Mouse (Mus musculus): ENCODE data around the gene Zfp1.
A peak's percentile ranks its signal among the peaks of the same experiment; 100 is the strongest.

Gene Zfp1

DNA sequence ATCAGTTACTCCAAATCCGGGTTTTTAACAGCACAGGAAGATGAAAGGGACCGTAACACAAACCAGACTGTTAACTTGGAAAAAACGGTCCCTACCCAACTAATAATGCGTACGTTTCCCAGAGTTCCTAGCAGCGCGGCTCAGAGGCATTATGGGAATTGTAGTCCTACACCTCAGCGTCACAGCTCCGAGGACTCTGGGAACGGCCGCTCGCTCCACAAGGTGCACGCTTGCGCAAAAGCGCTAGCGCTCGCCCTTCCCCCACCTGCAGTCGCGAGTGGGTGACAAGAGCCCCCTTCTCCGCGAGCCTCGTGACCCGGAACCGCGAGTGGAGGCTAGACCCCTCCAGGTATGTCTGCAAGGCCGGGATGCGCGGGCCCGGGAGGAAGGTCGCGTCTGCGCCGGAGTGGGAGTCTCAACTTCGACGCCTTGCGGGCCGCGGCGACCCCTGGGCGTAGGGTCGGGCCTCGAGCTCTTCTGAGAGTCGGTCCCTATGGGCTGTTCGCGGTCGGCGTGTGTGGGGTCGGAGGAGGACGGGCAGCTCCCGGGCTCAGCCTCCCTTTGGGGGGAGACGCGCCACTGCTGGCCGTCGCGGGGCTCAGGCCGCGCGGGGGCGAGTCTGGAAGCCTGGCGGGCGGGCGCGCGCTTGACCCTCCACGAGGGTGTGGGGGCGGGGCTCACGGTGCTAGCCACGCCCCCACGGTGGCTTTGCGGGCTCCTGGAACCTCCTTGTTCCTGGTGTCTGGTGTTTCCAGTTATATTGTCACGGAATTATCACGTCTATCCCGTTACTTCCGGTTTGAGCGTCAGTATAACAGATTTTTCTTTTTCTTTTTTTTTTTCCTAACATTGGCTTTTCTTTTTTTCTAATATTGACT lies at the start of gene Zfp1:
TSS of gene Zfp1 (plus strand) at position 138 of the 878 bp plus-strand sequence.
- peak; percentile 95 for DNase-seq

DNA sequence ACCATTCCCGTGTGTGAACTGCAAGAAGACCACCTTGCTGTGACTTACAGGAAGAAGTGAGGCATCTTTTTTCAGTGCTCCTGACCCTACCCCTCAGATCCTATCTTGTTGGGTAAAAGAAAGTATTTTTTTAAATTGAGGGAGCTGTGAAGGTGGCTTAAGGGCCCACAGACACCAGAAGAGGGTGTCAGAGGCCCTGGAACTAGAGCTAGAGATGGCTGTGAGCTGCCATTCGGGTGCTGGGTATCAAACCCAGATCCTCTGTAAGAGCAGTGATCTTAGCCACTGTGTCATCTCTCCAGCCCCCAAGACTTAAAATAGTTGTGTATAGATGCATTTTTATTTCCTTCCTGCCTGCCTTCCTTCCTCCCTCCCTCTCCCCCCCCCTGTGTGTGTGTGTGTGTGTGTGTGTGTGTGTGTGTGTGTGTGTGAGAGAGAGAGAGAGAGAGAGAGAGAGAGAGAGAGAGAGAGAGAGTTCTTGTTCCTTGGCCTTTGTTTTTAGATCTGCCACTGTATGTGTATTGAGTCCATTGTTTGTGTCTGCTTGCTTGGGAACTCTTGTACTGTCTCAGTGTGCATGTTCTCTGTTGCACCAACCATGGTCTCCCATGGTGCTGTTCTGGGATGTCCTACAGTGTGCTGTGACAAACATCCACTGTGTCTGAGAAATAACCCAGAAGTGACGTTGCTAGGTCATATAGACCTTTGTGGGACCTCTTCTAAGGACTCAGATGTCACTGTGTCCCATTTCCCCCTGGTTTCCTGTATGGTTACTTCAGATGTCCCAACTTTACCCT lies 49.0 kb upstream of the Zfp1 start:
- no peak for DNase-seq

GRCm38 (mm10) chr8:111594951-111595350 lies 48.2 kb upstream of the Zfp1 start:
- DNase-seq, result no peak

DNA sequence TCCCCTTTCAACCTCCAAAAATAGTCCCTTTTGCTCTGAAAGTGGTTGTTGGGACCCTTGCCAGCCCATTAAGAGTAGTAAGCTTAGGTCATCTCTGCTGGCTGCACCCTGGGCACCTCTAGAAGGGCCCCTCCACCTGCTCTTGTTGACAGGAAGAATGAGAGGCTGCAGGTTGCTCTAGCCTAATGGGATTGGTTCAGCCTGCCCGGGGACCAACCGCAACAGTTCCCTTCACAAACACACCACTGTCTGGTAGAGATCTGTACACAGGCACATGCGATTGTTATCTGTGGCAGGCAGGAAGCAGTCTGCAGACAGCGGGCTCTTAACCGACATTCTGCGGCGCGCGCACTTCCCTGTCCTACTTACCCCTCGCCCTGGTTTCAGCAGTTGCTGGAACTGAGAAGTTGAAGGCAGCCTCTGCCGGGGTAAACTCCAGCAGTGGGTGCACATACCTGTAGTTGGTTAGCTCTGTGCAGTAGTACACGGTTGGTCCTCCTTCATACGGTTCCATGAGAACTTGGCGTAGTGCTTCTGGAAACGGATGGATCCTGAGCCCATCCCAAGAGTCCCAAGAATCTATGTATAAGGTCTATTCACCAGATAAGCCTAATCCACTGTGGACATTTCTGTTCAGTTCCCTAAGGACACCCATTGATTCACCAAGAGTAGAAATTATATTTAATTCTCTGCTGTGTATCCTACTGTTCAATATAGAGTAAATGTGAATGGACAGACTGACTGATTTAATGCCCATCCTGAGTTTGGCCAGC lies 47.3 kb upstream of the Zfp1 start:
- peak; percentile 54 to 62 for DNase-seq

- no peak for DNase-seq
These were observed 46.7 kb upstream of the Zfp1 start for GRCm38 (mm10) chr8:111596485-111596821.

GRCm38 (mm10) chr8:111597310-111597709 lies 45.9 kb upstream of the Zfp1 start:
- peak; percentile 15 to 80 for DNase-seq

- DNase-seq, result no peak
These were observed 43.3 kb upstream of the Zfp1 start for GRCm38 (mm10) chr8:111599707-111600444.

GRCm38 (mm10) chr8:111602050-111602449 lies 41.2 kb upstream of the Zfp1 start:
- no peak for DNase-seq

DNA sequence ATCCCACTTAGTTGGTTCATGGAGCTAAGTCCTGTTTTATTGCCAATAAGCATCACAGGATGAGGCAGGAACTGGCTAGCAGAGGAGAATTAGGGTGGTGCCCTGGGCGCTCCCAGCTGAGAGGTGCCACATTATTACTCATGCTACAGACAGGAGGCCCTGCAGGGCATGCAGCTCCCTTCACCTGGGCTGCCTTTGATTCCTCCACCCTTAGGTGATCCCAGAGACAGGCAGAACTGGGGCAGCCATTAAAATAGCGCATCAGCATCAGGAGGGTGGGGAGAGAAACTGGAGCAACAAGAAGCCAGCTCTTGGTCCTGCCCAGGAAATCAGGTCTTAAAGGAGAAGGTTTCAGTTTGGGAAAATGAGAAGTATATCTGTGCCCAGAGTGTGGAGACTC lies 38.2 kb upstream of the Zfp1 start:
- DNase-seq, result no peak

- peak in 1 of 2 experiments; percentile 33 for DNase-seq
These were observed 36.2 kb upstream of the Zfp1 start for GRCm38 (mm10) chr8:111606961-111607360.

GRCm38 (mm10) chr8:111607414-111607813 lies 35.8 kb upstream of the Zfp1 start:
- DNase-seq, result no peak

GRCm38 (mm10) chr8:111613181-111613580 lies 30.0 kb upstream of the Zfp1 start:
- DNase-seq, result no peak

DNA sequence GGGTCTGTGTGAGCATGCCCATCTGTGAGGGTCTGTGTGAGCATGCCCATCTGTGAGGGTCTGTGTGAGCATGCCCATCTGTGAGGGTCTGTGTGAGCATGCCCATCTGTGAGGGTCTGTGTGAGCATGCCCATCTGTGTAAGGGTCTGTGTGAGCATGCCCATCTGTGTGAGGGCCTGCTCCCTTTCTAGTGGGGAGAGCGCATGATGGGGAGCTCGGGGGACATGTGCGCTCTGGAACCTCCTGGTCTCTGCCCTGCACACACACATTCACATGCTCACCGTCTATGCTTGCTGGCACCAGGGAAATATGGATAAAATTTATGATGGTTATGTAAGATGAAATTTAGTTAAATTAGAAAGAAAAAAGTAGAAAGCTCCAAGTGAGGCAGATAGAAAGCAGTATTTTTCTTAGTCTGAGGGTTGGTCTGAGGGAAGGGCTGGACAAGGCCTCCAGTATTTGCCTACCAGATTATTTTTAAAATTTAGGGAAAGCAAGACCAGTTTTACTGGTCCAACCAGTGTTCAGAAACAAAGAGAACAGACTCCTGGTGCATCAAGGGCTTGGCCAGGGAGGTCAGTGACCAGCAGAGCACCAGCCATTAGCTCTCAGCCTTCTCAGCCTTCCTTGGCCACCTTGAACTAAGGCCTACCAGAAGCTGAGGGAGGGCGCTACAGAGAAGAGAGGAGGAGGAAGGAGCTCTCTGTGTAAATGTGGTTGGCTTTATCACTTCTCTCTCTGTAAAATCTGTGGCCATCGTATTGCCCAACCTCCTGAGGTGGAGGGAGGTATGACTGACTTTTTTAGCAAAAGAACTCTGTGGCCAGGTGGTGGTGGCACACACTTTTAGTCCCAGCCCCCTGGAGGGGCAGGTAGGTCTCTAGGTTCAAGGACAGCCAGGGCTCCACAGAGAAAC lies 28.2 kb upstream of the Zfp1 start:
- no peak for DNase-seq

- DNase-seq, result no peak
These were observed 25.4 kb upstream of the Zfp1 start for GRCm38 (mm10) chr8:111617812-111618211.

DNA sequence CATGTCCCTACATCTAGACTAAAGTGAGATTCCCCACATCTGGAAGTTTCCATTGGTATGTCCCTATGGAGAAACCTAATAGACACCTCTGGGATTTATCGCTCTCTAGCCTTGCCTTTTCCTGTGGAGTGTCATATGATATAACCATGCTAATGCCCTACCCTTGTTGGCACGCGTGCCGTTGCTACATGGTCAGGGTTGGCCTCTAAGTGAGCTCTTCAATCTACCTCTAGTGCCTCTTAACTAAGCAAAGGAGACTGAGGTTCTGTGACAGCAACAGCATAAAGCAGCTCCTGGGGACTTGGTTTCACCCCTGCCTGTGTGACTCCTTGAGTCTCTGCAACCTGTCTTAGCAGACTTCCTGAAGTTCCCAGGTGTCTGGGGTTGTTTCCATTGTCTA lies 24.9 kb upstream of the Zfp1 start:
- no peak for DNase-seq

DNA sequence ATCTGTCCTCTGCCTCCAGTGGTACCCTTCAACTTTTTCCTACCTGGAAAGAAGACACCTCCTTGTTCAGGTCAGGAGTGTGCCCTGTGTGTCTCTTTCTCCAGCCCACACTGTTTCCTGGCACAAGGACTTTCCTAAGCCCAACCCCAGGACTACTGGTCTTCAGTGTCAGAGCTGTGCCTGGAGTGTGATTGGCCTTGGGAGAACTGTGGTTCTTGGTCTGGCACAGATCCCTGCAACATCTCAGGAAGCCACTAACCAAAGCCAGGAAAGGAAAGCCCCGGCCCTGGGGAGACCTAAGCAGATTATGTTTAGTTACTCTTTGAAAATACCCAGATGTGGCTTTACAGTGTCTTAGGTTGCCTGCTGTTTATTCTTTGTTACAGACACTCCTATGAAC lies 23.3 kb upstream of the Zfp1 start:
- peak; percentile 55 to 58 for DNase-seq

DNA sequence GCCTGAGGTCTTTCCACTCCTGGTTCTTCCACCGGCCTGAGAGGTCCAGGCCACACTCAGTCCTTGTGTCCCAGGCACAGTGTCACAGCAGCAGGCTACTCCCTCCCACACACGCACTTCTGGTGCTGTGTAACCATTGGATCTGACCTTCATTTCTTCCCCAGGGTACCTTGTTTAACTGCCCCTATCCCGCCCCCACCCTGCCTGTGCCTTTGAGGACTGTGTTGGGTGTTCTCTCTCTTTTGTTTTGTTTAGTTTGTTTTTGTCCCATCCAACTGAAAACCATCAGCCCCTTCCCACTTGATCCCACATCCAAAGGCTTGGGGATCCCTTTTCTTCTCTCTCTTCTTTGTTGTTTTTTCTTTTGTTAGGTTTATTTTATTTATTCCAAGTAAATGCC lies 21.1 kb upstream of the Zfp1 start:
- DNase-seq, result no peak

- DNase-seq, result no peak
These were observed 20.6 kb upstream of the Zfp1 start for GRCm38 (mm10) chr8:111622553-111622952.

GRCm38 (mm10) chr8:111624081-111624852 lies 18.9 kb upstream of the Zfp1 start:
- DNase-seq, result peak; percentile 83 to 92

DNA sequence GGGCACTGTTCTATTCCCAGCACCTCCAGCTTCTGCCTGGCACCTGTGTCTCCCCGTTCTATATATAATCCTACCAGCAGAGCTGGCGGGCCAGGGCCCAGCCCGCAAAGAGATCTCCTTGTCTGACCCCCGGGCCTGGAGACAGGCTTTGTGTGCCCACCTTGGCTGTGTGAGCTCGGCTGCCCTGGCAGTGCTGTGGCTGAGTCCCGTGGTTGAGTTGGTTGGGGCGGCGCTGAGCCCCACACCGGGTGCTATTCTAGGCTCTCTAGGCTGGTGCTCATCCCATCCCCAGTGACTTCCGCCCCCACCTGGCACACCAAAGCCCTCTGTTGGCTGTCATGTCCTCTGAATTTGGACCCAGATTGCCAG lies 18.4 kb upstream of the Zfp1 start:
- peak in 1 of 2 experiments; percentile 28 for DNase-seq
